Mouse (Mus musculus) CH12.LX (cell line): Measurements from ENCODE around the gene Zkscan6. TPM values are rescaled to one million over a fixed set of nuclear protein-coding genes. Genes with fewer than 3 reads are reported as not detected.

Source experiments
- DNase-seq: peaks from one replicate; pipeline ENCODE4 v3.0.0-alpha.2; 2013; ENCODE audit errors: extremely low read depth
- H3K27ac ChIP-seq: 2 replicates; pipeline ENCODE4 v1.5.1; 2012; ENCODE audit warnings: low read depth, mild to moderate bottlenecking, control low read depth, moderate library complexity; ENCODE audit not compliant: insufficient read depth
- H3K27me3 ChIP-seq: replicated peaks from 2 replicates; pipeline ENCODE3; 2012; ENCODE audit warnings: inconsistent platforms
- H3K36me3 ChIP-seq, 2 experiments: replicated peaks in 1 of 2; 2 replicates each; pipeline versions ENCODE3 to v1.6.1; 2012; ENCODE audit warnings: inconsistent platforms in 1 of 2, low read length in 1 of 2, mild to moderate bottlenecking in 1 of 2, mixed read lengths in 1 of 2, moderate library complexity in 1 of 2; ENCODE audit not compliant: control insufficient read depth in 1 of 2, insufficient read depth in 1 of 2
- H3K4me1 ChIP-seq, 2 experiments: 2 replicates each; pipeline ENCODE4 v1.6.1; 2012; ENCODE audit warnings: inconsistent platforms in 1 of 2, moderate library complexity in 1 of 2; ENCODE audit not compliant: insufficient read depth in 2 of 2, control insufficient read depth in 1 of 2
- H3K4me2 ChIP-seq: 2 replicates; pipeline ENCODE4 v1.6.1; 2012; ENCODE audit warnings: low read depth, mild to moderate bottlenecking, control low read depth; ENCODE audit not compliant: poor library complexity, insufficient read depth, severe bottlenecking
- H3K4me3 ChIP-seq, 3 experiments: fragments of 150-350 bp in 1 of 3; sonication (generic) in 1 of 3; replicated peaks in 1 of 3; 2 replicates each; pipeline versions ENCODE3 to v1.5.1; 2011 to 2012; ENCODE audit warnings: low read depth in 2 of 3, low read length in 2 of 3, mild to moderate bottlenecking in 2 of 3, moderate library complexity in 2 of 3, control low read depth in 1 of 3, improper control_type of control experiment in 1 of 3, inconsistent platforms in 1 of 3, mixed read lengths in 1 of 3; ENCODE audit not compliant: poor library complexity in 1 of 3
- H3K79me2 ChIP-seq: replicated peaks from 2 replicates; pipeline ENCODE4 v1.6.1; 2012; ENCODE audit warnings: mild to moderate bottlenecking, moderate library complexity; ENCODE audit not compliant: control insufficient read depth, poor library complexity, insufficient read depth, severe bottlenecking; ENCODE audit errors: extremely low read depth
- H3K9ac ChIP-seq: 2 replicates; pipeline ENCODE4 v1.6.1; 2012; ENCODE audit warnings: low read depth, mild to moderate bottlenecking, control low read depth, moderate library complexity; ENCODE audit not compliant: insufficient read depth
- H3K9me3 ChIP-seq: replicated peaks from 2 replicates; pipeline ENCODE3; 2012; ENCODE audit warnings: low read length, inconsistent platforms, mixed read lengths
- CHD2 ChIP-seq: IDR thresholded peaks from 2 replicates; pipeline ENCODE4 v1.6.1; 2011; ENCODE audit warnings: low read length, improper control_type of control experiment
- CTCF ChIP-seq, 2 experiments: IDR thresholded peaks in 1 of 2; conservative IDR thresholded peaks in 1 of 2; 2 replicates each; pipeline ENCODE4 v1.5.1; 2011 to 2012; ENCODE audit warnings: low read depth in 2 of 2, low read length in 2 of 2, improper control_type of control experiment in 1 of 2, inconsistent platforms in 1 of 2, mild to moderate bottlenecking in 1 of 2, moderate library complexity in 1 of 2
- ELF1 ChIP-seq: IDR thresholded peaks from 2 replicates; pipeline ENCODE4 v1.6.1; 2014; ENCODE audit warnings: low read depth, mild to moderate bottlenecking, inconsistent platforms, low read length, improper control_type of control experiment
- GABPA ChIP-seq: IDR thresholded peaks from 2 replicates; pipeline ENCODE4 v1.6.1; 2012; ENCODE audit warnings: low read depth, low read length, improper control_type of control experiment, inconsistent platforms; ENCODE audit not compliant: insufficient replicate concordance
- HCFC1 ChIP-seq: IDR thresholded peaks from 2 replicates; pipeline ENCODE4 v1.6.1; 2012; ENCODE audit warnings: low read depth, mild to moderate bottlenecking, inconsistent platforms, low read length, improper control_type of control experiment
- JUN ChIP-seq: IDR thresholded peaks from 2 replicates; pipeline ENCODE4 v1.6.1; 2011; ENCODE audit warnings: low read depth, mild to moderate bottlenecking, low read length, improper control_type of control experiment, moderate library complexity; ENCODE audit not compliant: insufficient read depth
- JUND ChIP-seq: conservative IDR thresholded peaks from 2 replicates; pipeline ENCODE4 v1.6.1; 2011; ENCODE audit warnings: low read depth, low read length, improper control_type of control experiment
- KAT2A ChIP-seq: IDR thresholded peaks from 2 replicates; pipeline ENCODE4 v1.6.1; 2012; ENCODE audit warnings: low read length, improper control_type of control experiment, inconsistent platforms; ENCODE audit not compliant: insufficient replicate concordance
- MAX ChIP-seq: IDR thresholded peaks from 2 replicates; pipeline ENCODE4 v1.6.1; 2011; ENCODE audit warnings: low read length, improper control_type of control experiment
- MAZ ChIP-seq: IDR thresholded peaks from 2 replicates; pipeline ENCODE4 v1.6.1; 2012; ENCODE audit warnings: low read depth, mild to moderate bottlenecking, inconsistent platforms, low read length, improper control_type of control experiment, moderate library complexity
- MXI1 ChIP-seq: IDR thresholded peaks from 2 replicates; pipeline ENCODE4 v1.6.1; 2011; ENCODE audit warnings: mild to moderate bottlenecking, low read depth, low read length, improper control_type of control experiment
- MYC ChIP-seq: IDR thresholded peaks from 2 replicates; pipeline ENCODE4 v1.6.1; 2011; ENCODE audit warnings: low read depth, mild to moderate bottlenecking, improper control_type of control experiment, low read length
- NELFE ChIP-seq: IDR thresholded peaks from 2 replicates; pipeline ENCODE4 v1.6.1; 2011; ENCODE audit warnings: low read depth, low read length, improper control_type of control experiment
- NRF1 ChIP-seq: IDR thresholded peaks from 2 replicates; pipeline ENCODE4 v1.6.1; 2014; ENCODE audit warnings: low read depth, mild to moderate bottlenecking, inconsistent platforms, low read length, improper control_type of control experiment, moderate library complexity
- POLR2A ChIP-seq: IDR thresholded peaks from 2 replicates; pipeline ENCODE4 v1.6.1; 2011; ENCODE audit warnings: low read depth, mild to moderate bottlenecking, improper control_type of control experiment, low read length
- RAD21 ChIP-seq: IDR thresholded peaks from 2 replicates; pipeline ENCODE4 v1.6.1; 2011; ENCODE audit warnings: low read depth, mild to moderate bottlenecking, low read length, improper control_type of control experiment, moderate library complexity
- RCOR1 ChIP-seq: conservative IDR thresholded peaks from 2 replicates; pipeline ENCODE4 v1.6.1; 2012; ENCODE audit warnings: low read depth, mild to moderate bottlenecking, inconsistent platforms, low read length, improper control_type of control experiment
- TCF12 ChIP-seq: IDR thresholded peaks from 2 replicates; pipeline ENCODE4 v1.6.1; 2014; ENCODE audit warnings: low read depth, mild to moderate bottlenecking, inconsistent platforms, low read length, improper control_type of control experiment
- USF1 ChIP-seq: IDR thresholded peaks from 2 replicates; pipeline ENCODE4 v1.6.1; 2014; ENCODE audit warnings: low read depth, mild to moderate bottlenecking, inconsistent platforms, low read length, improper control_type of control experiment
- ZC3H11A ChIP-seq: IDR thresholded peaks from 2 replicates; pipeline ENCODE4 v1.6.1; 2012; ENCODE audit warnings: low read depth, mild to moderate bottlenecking, inconsistent platforms, low read length, improper control_type of control experiment
- ZKSCAN1 ChIP-seq: IDR thresholded peaks from 2 replicates; pipeline ENCODE4 v1.6.1; 2012; ENCODE audit warnings: low read depth, inconsistent platforms, low read length, improper control_type of control experiment, borderline replicate concordance
- dilution Hi-C: fragments of 300-500 bp; cut with MboI; formaldehyde crosslinking; loops from 2 replicates; pipeline ENCODE4 v1.14.3; 2020; ENCODE audit warnings: low sequenced_read_pairs; ENCODE audit not compliant: extremely low pct_unique_long_range_greater_than_20kb, extremely low pct_ligation_motif_present
- in situ Hi-C: fragments of 300-500 bp; cut with MboI; formaldehyde crosslinking; loops from 3 replicates; pipeline ENCODE4 v1.14.3; 2019; ENCODE audit warnings: low sequenced_read_pairs, low pct_ligation_motif_present, low pct_unique_long_range_greater_than_20kb, mixed read lengths
- polyA plus RNA-seq: library from polyadenylated mRNA; unstranded; fragments of >175 nt; gene quantifications from 2 replicates; pipeline ENCODE4 v1.2.1, GENCODE M21; 2012; ENCODE audit warnings: low read depth; ENCODE audit not compliant: insufficient read length
- total RNA-seq, 2 experiments: library from RNA; depleted of rRNA; stranded (reverse); fragments of 300-350 nt in 1 of 2; fragments of >200 nt in 1 of 2; gene quantifications; 2 replicates each; pipeline ENCODE4 v1.2.3; 2012 to 2014

Zkscan6 gene
- total and polyA plus RNA-seq, 3 experiments: 15.8 to 20.5 (median 16.6) TPM

DNA sequence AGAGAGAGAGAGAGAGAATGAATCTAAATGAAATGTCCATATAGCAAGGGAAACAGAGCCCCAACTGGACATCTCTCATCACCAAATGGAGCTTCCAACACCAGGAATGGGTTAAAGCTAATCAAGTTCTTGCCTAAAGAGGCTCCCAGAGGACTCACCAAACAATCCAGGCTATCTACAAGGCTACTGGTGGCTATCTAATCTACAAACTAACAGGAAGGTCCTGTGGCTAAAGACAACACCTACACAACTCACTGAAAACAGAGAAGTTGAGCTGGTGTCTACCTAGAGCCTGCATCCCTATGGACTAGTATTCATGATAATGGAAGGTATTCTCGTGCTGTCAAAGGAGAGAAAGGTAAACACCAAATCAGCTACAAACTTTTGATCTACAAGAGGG lies 47.6 kb upstream of the Zkscan6 start:
- Histone ChIP-seq H3K4me1 (peaks cover 0 to 26% of the 10 kb centered on the region in 2 experiments; a peak in 2 of 4 replicates), H3K4me2 (no peak overlapping the region), H3K4me3 (no peak overlapping the region), H3K9me3 (no peaks in the 10 kb centered on the region), H3K9ac (no peak overlapping the region), H3K27me3 (no peaks in the 10 kb centered on the region), H3K36me3 (peaks cover 0 to 24% of the 10 kb centered on the region in 2 experiments), H3K27ac (no peak overlapping the region), H3K79me2 (peaks cover 13% of the 10 kb centered on the region)
- no peak for TF ChIP-seq RCOR1
- TF ChIP-seq ELF1: no peak
- no peak for TF ChIP-seq CHD2
- TF ChIP-seq KAT2A: no peak
- no peak for TF ChIP-seq RAD21
- TF ChIP-seq HCFC1: no peak
- no peak for TF ChIP-seq MXI1
- no peak for TF ChIP-seq MAZ
- no peak for TF ChIP-seq ZC3H11A
- no peak for TF ChIP-seq CTCF (conservative IDR thresholded peaks at IDR 0.05 in 1 of 2, IDR thresholded peaks at IDR 0.05 in 1 of 2; ENCODE audit: low read depth in 2 of 2, low read length in 2 of 2)
- no peak for TF ChIP-seq USF1
- no peak for TF ChIP-seq NELFE
- no peak for TF ChIP-seq JUND
- no peak for TF ChIP-seq ZKSCAN1
- TF ChIP-seq TCF12: no peak
- no peak for TF ChIP-seq MYC
- TF ChIP-seq JUN: no peak
- in situ Hi-C loops (no loop called here), dilution Hi-C loops (no loop called here)
- no peak for DNase-seq

- Histone ChIP-seq H3K9ac (no peak overlapping the region), H3K79me2 (peaks cover 11% of the 10 kb centered on the region), H3K27me3 (no peaks in the 10 kb centered on the region), H3K4me2 (no peak overlapping the region), H3K4me3 (no peak overlapping the region), H3K4me1 (peaks cover 0 to 26% of the 10 kb centered on the region in 2 experiments; a peak in 2 of 4 replicates), H3K27ac (no peak overlapping the region), H3K9me3 (no peaks in the 10 kb centered on the region), H3K36me3 (peaks cover 0 to 22% of the 10 kb centered on the region in 2 experiments)
- TF ChIP-seq MAX (no peak), GABPA (no peak), POLR2A (no peak), NRF1 (no peak), RAD21 (no peak), NELFE (no peak), JUND (no peak)
- dilution Hi-C loops (no loop called here), in situ Hi-C loops (no loop called here)
- no peak for DNase-seq
Measured at GRCm38 (mm10) chr11:65760912-65761311, 46.1 kb upstream of the Zkscan6 start.
